Mouse (Mus musculus) ES-E14 (cell line): ENCODE measurements around the gene Lcn2.

Source experiments
- CHD2 ChIP-seq: IDR thresholded peaks from 2 replicates; pipeline ENCODE4 v1.6.1; 2014; ENCODE audit warnings: mild to moderate bottlenecking, low read depth, low read length, inconsistent platforms
- ZC3H11A ChIP-seq: IDR thresholded peaks from 2 replicates; pipeline ENCODE4 v1.6.1; 2012; ENCODE audit warnings: low read depth, mild to moderate bottlenecking, inconsistent platforms, low read length, borderline replicate concordance
- ZNF384 ChIP-seq: IDR thresholded peaks from 2 replicates; pipeline ENCODE4 v1.6.1; 2012; ENCODE audit warnings: low read depth, low read length, inconsistent platforms

GRCm38 (mm10) chr2:32353836-32354235 is 34.2 kb downstream of the Lcn2 start:
- TF ChIP-seq ZNF384 (no peak), CHD2 (no peak), ZC3H11A (no peak)
